Mouse (Mus musculus) spleen, postnatal 36 days (tissue): ENCODE data around the gene Actr1a.

Source experiments
- DNase-seq, 2 experiments: peaks; one replicate each; pipeline ENCODE4 v3.0.0; 2022; ENCODE audit warnings: low spot score in 2 of 2, mixed read lengths in 1 of 2

Actr1a gene

DNA sequence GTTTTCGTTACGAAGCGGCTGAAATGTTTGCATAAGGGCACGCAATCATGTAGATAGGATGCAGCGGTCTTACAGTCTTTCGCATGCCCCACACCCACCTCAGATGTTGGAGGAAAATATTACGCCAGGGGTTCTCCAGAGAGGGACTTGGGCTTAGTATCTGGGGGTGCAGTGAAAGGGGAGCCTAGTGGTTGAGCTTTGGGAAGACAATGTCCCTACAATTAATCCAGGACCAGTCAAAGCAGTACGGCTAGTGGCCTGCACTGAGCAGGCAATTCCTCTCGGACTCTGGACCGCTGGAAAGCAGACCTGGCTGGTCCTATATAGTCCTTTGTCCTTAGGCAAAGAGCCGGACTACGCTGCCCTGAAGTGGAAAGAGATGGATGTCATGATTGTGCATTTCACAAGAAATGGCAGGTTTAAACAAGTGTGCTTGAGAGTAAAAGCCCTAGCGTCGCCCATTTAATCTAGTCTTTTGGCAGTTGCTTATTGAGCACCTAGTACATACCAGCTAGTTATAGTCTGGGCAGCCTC is 68.0 kb downstream of the Actr1a start:
- no peak for DNase-seq
